Mouse (Mus musculus): ENCODE measurements around the gene Actr1b. TPM values are rescaled to one million over a fixed set of nuclear protein-coding genes. Genes with fewer than 3 reads are reported as not detected.
"Not testable (repeated sequence)": the region's sequence is repeated elsewhere in the genome, so short reads cannot be mapped to it uniquely, and the experiment has no call there.

Actr1b gene
- polyA plus RNA-seq, 1 experiment from 2014 or later = 27.3 TPM

- Histone ChIP-seq H3K27me3 (no peaks in the 10 kb centered on the region), H3K4me3 (replicated peaks) (no peak overlapping the region), H3K27ac (replicated peaks) (0 out of 2 replicates have a peak overlapping the region, but pooled peaks have one; percentile 38), H3K9ac (no peak overlapping the region), H3K4me2 (peak overlapping the region; percentile 32), H3K36me3 (replicated peaks) (no peaks in the 10 kb centered on the region), H3K9me3 (replicated peaks) (no peaks in the 10 kb centered on the region), H3K4me1 (replicated peaks) (peaks cover 25% of the 10 kb centered on the region)
- 54% methylated on average over 10 of the region's 10 CpGs for WGBS (ENCODE audit: insufficient replicate concordance)
- peak; percentile 70 for ATAC-seq (ENCODE audit: insufficient read depth)
These were observed 43.0 kb downstream of the Actr1b start for GRCm38 (mm10) chr1:36671260-36671659.

- Histone ChIP-seq H3K4me1 (replicated peaks) (peaks cover 25% of the 10 kb centered on the region), H3K9ac (no peak overlapping the region), H3K27me3 (no peaks in the 10 kb centered on the region), H3K4me3 (replicated peaks) (no peak overlapping the region), H3K36me3 (replicated peaks) (no peaks in the 10 kb centered on the region), H3K4me2 (peak overlapping the region; percentile 29; the same call in 1 of the 2 replicates), H3K27ac (replicated peaks) (0 out of 2 replicates have a peak overlapping the region, but pooled peaks have one; percentile 19), H3K9me3 (replicated peaks) (no peaks in the 10 kb centered on the region)
- peak; percentile 83 for ATAC-seq (ENCODE audit: insufficient read depth)
- WGBS (ENCODE audit: insufficient replicate concordance) = 21% methylated on average over 4 of the region's 4 CpGs
These were observed 44.0 kb downstream of the Actr1b start for GRCm38 (mm10) chr1:36670256-36670655.

- H3K4me3 ChIP-seq (replicated peaks); H3K27ac ChIP-seq (replicated peaks); H3K27me3 ChIP-seq; H3K9ac ChIP-seq; H3K4me2 ChIP-seq; ATAC-seq (ENCODE audit: insufficient read depth); H3K9me3 ChIP-seq (replicated peaks); H3K36me3 ChIP-seq (replicated peaks): not testable (repeated sequence)
- 64% methylated on average over 4 of the region's 4 CpGs for WGBS (ENCODE audit: insufficient replicate concordance)
- peaks cover 38% of the 10 kb centered on the region for H3K4me1 ChIP-seq (replicated peaks)
These were observed 46.2 kb downstream of the Actr1b start for GRCm38 (mm10) chr1:36668007-36668406.

- Histone ChIP-seq H3K9ac (no peak overlapping the region), H3K9me3 (replicated peaks) (no peaks in the 10 kb centered on the region), H3K27ac (replicated peaks) (no peak overlapping the region), H3K4me3 (replicated peaks) (no peak overlapping the region), H3K4me2 (no peak overlapping the region), H3K4me1 (replicated peaks) (peaks cover 32% of the 10 kb centered on the region), H3K36me3 (replicated peaks) (no peaks in the 10 kb centered on the region), H3K27me3 (no peaks in the 10 kb centered on the region)
- WGBS (ENCODE audit: insufficient replicate concordance) = 66% methylated on average over 4 of the region's 4 CpGs
- no peak for ATAC-seq (ENCODE audit: insufficient read depth)
These were observed 48.3 kb downstream of the Actr1b start for GRCm38 (mm10) chr1:36665934-36666333.

GRCm38 (mm10) chr1:36665165-36665723 is 49.0 kb downstream of the Actr1b start:
- no peak for ATAC-seq (ENCODE audit: insufficient read depth)
- Histone ChIP-seq H3K4me2 (no peak overlapping the region), H3K9ac (no peak overlapping the region), H3K27ac (replicated peaks) (no peak overlapping the region), H3K4me3 (replicated peaks) (no peak overlapping the region), H3K36me3 (replicated peaks) (no peaks in the 10 kb centered on the region), H3K27me3 (no peaks in the 10 kb centered on the region), H3K4me1 (replicated peaks) (peaks cover 25% of the 10 kb centered on the region), H3K9me3 (replicated peaks) (no peaks in the 10 kb centered on the region)
- 78% methylated on average over 11 of the region's 11 CpGs for WGBS (ENCODE audit: insufficient replicate concordance)

GRCm38 (mm10) chr1:36664457-36664856 is 49.8 kb downstream of the Actr1b start:
- H3K9me3 ChIP-seq (replicated peaks) = no peaks in the 10 kb centered on the region
- peaks cover 17% of the 10 kb centered on the region for H3K4me1 ChIP-seq (replicated peaks)
- no peak overlapping the region for H3K4me2 ChIP-seq
- H3K36me3 ChIP-seq (replicated peaks) = no peaks in the 10 kb centered on the region
- H3K4me3 ChIP-seq (replicated peaks) = no peak overlapping the region
- 27% methylated on average over 4 of the region's 4 CpGs for WGBS (ENCODE audit: insufficient replicate concordance)
- no peaks in the 10 kb centered on the region for H3K27me3 ChIP-seq
- 0 out of 2 replicates have a peak overlapping the region, but pooled peaks have one; percentile 14 for H3K27ac ChIP-seq (replicated peaks)
- ATAC-seq (ENCODE audit: insufficient read depth) = no peak
- no peak overlapping the region for H3K9ac ChIP-seq

DNA sequence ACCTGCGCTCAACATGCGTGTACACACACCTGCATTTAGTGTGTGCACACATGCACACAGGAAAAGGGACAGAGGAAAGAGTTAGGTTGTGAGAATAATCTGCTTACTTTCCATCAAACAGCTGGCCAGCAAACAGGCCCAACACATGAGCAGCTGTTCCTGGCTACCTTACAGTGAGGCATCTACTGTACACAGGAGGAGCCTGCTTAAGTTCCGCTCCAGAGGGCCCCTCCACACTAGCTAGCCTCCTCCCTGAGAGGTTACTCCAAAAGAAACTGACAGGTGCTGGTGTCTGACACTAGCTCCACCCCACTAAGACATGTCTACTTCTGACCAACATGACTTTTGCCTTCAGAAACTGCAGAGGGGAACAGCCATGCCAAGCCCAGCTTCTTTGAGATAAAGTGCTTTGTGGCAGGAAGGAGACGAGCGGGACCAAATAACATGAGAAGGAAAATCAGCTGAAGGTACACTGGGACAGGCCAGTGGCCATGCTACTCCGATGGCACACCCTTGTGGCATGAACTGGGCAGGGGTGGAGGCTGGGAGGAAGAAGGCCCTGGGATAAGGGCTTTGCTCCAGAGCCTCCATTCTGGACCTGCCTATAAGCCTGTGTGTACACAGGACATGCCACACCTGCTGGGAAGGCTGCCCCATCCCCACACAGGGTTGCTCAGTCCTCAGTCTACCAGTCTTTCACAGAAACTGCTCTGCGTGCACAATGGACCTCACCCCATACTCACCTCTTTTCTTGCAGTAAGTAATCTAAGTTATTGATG is 55.4 kb downstream of the Actr1b start:
- H3K4me3 ChIP-seq (replicated peaks) = no peak overlapping the region
- 56% methylated on average over 7 of the region's 7 CpGs for WGBS (ENCODE audit: insufficient replicate concordance)
- H3K4me1 ChIP-seq (replicated peaks) = peaks cover 27% of the 10 kb centered on the region
- H3K27ac ChIP-seq (replicated peaks) = no peak overlapping the region
- H3K36me3 ChIP-seq (replicated peaks) = no peaks in the 10 kb centered on the region
- no peak overlapping the region for H3K4me2 ChIP-seq
- no peaks in the 10 kb centered on the region for H3K27me3 ChIP-seq
- H3K9me3 ChIP-seq (replicated peaks) = no peaks in the 10 kb centered on the region
- no peak for ATAC-seq (ENCODE audit: insufficient read depth)
- no peak overlapping the region for H3K9ac ChIP-seq

GRCm38 (mm10) chr1:36657658-36658415 is 56.4 kb downstream of the Actr1b start:
- H3K4me2 ChIP-seq = no peak overlapping the region
- 36% methylated on average over 4 of the region's 4 CpGs for WGBS (ENCODE audit: insufficient replicate concordance)

GRCm38 (mm10) chr1:36656233-36656632 is 58.0 kb downstream of the Actr1b start:
- H3K4me2 ChIP-seq = no peak overlapping the region
- H3K9me3 ChIP-seq (replicated peaks) = no peaks in the 10 kb centered on the region
- no peak overlapping the region for H3K9ac ChIP-seq
- no peak overlapping the region for H3K27ac ChIP-seq (replicated peaks)
- no peak for ATAC-seq (ENCODE audit: insufficient read depth)
- H3K27me3 ChIP-seq = no peaks in the 10 kb centered on the region
- H3K4me1 ChIP-seq (replicated peaks) = peaks cover 27% of the 10 kb centered on the region
- no peaks in the 10 kb centered on the region for H3K36me3 ChIP-seq (replicated peaks)
- 22% methylated on average over 3 of the region's 3 CpGs for WGBS (ENCODE audit: insufficient replicate concordance)
- H3K4me3 ChIP-seq (replicated peaks) = no peak overlapping the region

More at GRCm38 (mm10) chr1:36657658-36658415, 56.4 kb downstream of the Actr1b start:
- no peak overlapping the region for H3K27ac ChIP-seq (replicated peaks)
- no peaks in the 10 kb centered on the region for H3K36me3 ChIP-seq (replicated peaks)
- H3K9me3 ChIP-seq (replicated peaks) = no peaks in the 10 kb centered on the region
- no peak overlapping the region for H3K4me3 ChIP-seq (replicated peaks)
- H3K4me1 ChIP-seq (replicated peaks) = peaks cover 27% of the 10 kb centered on the region
- H3K9ac ChIP-seq = no peak overlapping the region
- ATAC-seq (ENCODE audit: insufficient read depth) = peak; percentile 51; the same call in 1 of the 2 replicates
- no peaks in the 10 kb centered on the region for H3K27me3 ChIP-seq

DNA sequence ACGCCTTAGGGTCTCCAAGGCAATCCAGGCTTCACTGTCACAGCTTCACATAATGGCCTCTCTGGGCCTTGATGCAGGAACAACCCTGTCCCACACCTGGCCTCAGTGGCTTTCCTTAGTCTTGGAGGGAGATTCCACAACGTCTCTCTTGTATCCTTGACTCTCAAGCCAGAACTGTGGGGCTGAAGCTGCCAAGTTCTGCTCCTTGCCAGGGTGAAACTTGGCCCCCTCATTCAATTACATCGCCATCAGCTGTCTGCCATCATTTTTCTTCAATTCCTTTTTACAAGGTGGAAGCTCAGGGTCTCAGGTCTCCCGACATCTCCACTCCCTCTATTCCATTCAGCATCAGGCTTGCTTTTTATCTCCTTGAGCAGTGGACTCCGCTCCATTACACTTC is 59.2 kb downstream of the Actr1b start:
- no peaks in the 10 kb centered on the region for H3K36me3 ChIP-seq (replicated peaks)
- H3K9me3 ChIP-seq (replicated peaks) = no peaks in the 10 kb centered on the region
- no peak for ATAC-seq (ENCODE audit: insufficient read depth)
- no peak overlapping the region for H3K4me2 ChIP-seq
- 76% methylated on average over 5 of the region's 5 CpGs for WGBS (ENCODE audit: insufficient replicate concordance)
- H3K9ac ChIP-seq = no peak overlapping the region
- peaks cover 27% of the 10 kb centered on the region for H3K4me1 ChIP-seq (replicated peaks)
- H3K4me3 ChIP-seq (replicated peaks) = no peak overlapping the region
- H3K27me3 ChIP-seq = no peaks in the 10 kb centered on the region
- no peak overlapping the region for H3K27ac ChIP-seq (replicated peaks)
